Mouse (Mus musculus): Measurements from ENCODE around the gene Lzts2. TPM values are rescaled to one million over a fixed set of nuclear protein-coding genes. Genes with fewer than 3 reads are reported as not detected.

The Lzts2 gene
- 50.6 and 52.1 TPM in 2 replicates for polyA plus RNA-seq (2014; fragmentation: Nextera tagmentation; extraction: Ambion mirVana)

DNA sequence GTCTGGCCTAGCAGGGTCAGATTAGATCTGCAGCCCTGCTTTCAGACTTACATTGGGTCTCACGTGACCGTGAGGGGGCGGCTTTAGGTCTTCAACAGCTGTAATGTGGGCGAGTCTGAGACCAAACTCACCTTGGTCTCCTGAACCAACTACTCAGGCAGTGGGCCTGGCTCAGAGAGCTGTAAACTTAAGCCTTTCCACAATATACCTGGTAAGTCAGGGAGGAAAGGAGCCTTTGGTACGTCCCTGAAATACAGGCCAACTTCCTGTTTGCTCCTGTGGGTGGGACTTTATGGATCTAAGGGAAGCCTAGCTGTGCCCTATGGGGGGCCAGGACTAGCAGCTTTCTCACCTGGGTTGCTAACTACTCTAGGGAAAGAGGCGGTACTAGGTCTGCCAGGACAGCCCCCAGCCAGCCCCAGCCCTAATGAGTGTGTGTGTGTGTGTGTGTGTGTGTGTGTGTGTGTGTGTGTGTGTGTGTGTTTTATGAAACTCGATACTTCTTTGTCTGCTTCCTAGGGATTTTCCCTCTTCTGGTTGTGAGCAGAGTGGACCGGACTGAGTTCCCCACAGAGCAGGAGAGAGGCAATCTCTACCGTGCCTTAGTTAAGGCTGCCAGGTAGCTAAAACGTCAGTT is at the start of gene Lzts2:
Gene Lzts2, plus strand, starts transcription at position 80 of the 637 bp plus-strand sequence.
- peak; percentile 70 for DNase-seq (ENCODE audit: low spot score)
- Histone ChIP-seq H3K27me3 (replicated peaks; ENCODE audit: control insufficient read depth, insufficient read depth, low read length) (no peaks in the 10 kb centered on the region), H3K27ac (ENCODE audit: low read depth) (peak within 1 kb of the TSS; percentile 97), H3K4me2 (ENCODE audit: low read length) (peak within 1 kb of the TSS; percentile 97), H3K4me3 (ENCODE audit: low read depth, low read length) (peak within 1 kb of the TSS; percentile 56), H3K9me3 (ENCODE audit: control insufficient read depth, low read length) (no peaks in the 10 kb centered on the region), H3K9ac (ENCODE audit: low read length) (peak within 1 kb of the TSS; percentile 75), H3K36me3 (ENCODE audit: control insufficient read depth, insufficient read depth, low read length) (peaks cover 31% of the 10 kb centered on the region), H3K4me1 (replicated peaks; ENCODE audit: control insufficient read depth, insufficient read depth, low read length) (peaks cover 36% of the 10 kb centered on the region)
- 7% methylated on average over 10 of the region's 10 CpGs for WGBS
- peak; percentile 32 for ATAC-seq (replicated peaks; ENCODE audit: low FRiP score, low TSS enrichment, low read depth)

DNA sequence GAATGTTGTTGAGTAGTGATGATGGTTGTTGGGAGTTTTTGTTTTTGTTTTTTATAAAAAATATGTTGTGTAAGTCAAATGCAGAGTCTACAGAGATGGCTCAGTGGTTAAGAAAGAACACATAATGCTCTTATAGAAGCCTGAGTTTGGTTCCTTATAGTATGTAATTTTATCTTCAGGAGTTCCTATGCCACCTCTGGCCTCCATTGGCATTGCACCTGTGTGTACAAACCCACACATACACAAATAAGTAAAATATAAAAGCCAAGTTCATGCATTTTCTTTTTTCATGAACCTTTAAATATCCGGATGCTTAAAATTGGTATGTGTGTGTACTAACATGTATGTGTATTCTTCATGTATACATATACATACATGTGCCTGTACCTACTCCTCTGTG is 48.2 kb upstream of the Lzts2 start:
- Histone ChIP-seq H3K27me3 (replicated peaks; ENCODE audit: control insufficient read depth, insufficient read depth, low read length) (no peaks in the 10 kb centered on the region), H3K27ac (ENCODE audit: low read depth) (no peak overlapping the region), H3K4me3 (ENCODE audit: low read depth, low read length) (no peak overlapping the region), H3K9ac (ENCODE audit: low read length) (no peak overlapping the region), H3K9me3 (ENCODE audit: control insufficient read depth, low read length) (no peaks in the 10 kb centered on the region), H3K4me2 (ENCODE audit: low read length) (no peak overlapping the region), H3K4me1 (replicated peaks; ENCODE audit: control insufficient read depth, insufficient read depth, low read length) (no peaks in the 10 kb centered on the region), H3K36me3 (ENCODE audit: control insufficient read depth, insufficient read depth, low read length) (peaks cover 92% of the 10 kb centered on the region)
- ATAC-seq (replicated peaks; ENCODE audit: low FRiP score, low TSS enrichment, low read depth) (no peak), DNase-seq (ENCODE audit: low spot score) (no peak)
- 93% methylated on average over 1 of the region's 1 CpGs for WGBS

DNA sequence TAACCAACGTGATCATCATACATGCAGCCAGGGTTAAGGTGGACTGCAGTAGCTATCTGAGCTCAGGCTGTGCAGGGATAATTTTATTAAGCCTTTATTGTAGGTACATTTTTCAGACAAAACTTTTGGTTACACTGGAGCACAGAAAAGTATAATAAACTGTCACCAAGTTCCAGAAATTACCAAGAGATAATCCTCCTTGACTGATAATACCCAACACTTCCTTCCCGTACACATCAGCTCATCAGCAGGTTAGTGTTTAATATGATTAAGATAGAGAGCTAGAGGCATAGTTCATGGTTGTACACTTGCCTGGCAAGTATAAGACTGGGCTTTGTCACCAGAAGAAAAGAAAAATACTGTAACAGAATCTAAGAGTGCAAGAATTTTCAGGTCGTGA is 45.9 kb upstream of the Lzts2 start:
- H3K36me3 ChIP-seq (ENCODE audit: control insufficient read depth, insufficient read depth, low read length): peaks cover 92% of the 10 kb centered on the region
- no peak overlapping the region for H3K27ac ChIP-seq (ENCODE audit: low read depth)
- H3K9ac ChIP-seq (ENCODE audit: low read length): no peak overlapping the region
- 83% methylated on average over 3 of the region's 3 CpGs for WGBS
- H3K27me3 ChIP-seq (replicated peaks; ENCODE audit: control insufficient read depth, insufficient read depth, low read length): no peaks in the 10 kb centered on the region
- no peak overlapping the region for H3K4me2 ChIP-seq (ENCODE audit: low read length)
- no peak for ATAC-seq (replicated peaks; ENCODE audit: low FRiP score, low TSS enrichment, low read depth)
- DNase-seq (ENCODE audit: low spot score): peak; percentile 9
- H3K4me1 ChIP-seq (replicated peaks; ENCODE audit: control insufficient read depth, insufficient read depth, low read length): no peaks in the 10 kb centered on the region
- H3K4me3 ChIP-seq (ENCODE audit: low read depth, low read length): no peak overlapping the region
- no peaks in the 10 kb centered on the region for H3K9me3 ChIP-seq (ENCODE audit: control insufficient read depth, low read length)

DNA sequence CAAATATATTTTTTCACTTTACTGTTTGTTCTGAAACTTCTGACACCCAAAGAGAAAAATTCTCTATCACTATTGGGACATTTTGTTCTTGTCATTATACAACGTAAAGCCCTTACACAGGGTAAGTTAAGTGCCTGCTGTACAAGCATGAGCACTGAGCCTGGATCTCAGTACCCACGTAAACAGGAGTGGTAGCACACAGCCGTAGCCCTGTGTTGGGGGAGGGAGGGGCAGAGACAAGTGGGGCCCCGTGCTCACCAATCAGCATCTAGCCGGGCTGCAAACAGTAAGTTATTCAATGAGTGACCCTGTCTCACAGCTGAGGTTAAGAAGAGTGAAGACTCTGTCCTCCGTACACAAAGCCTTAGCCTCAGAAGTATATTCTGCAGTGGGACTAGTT is 37.6 kb upstream of the Lzts2 start:
- Histone ChIP-seq H3K4me1 (replicated peaks; ENCODE audit: control insufficient read depth, insufficient read depth, low read length) (no peaks in the 10 kb centered on the region), H3K9me3 (ENCODE audit: control insufficient read depth, low read length) (no peaks in the 10 kb centered on the region), H3K27ac (ENCODE audit: low read depth) (no peak overlapping the region), H3K4me2 (ENCODE audit: low read length) (no peak overlapping the region), H3K4me3 (ENCODE audit: low read depth, low read length) (no peak overlapping the region), H3K9ac (ENCODE audit: low read length) (no peak overlapping the region), H3K27me3 (replicated peaks; ENCODE audit: control insufficient read depth, insufficient read depth, low read length) (no peaks in the 10 kb centered on the region), H3K36me3 (ENCODE audit: control insufficient read depth, insufficient read depth, low read length) (peaks cover 98% of the 10 kb centered on the region)
- DNase-seq (ENCODE audit: low spot score) (no peak), ATAC-seq (replicated peaks; ENCODE audit: low FRiP score, low TSS enrichment, low read depth) (no peak)
- WGBS: 80% methylated on average over 6 of the region's 6 CpGs

DNA sequence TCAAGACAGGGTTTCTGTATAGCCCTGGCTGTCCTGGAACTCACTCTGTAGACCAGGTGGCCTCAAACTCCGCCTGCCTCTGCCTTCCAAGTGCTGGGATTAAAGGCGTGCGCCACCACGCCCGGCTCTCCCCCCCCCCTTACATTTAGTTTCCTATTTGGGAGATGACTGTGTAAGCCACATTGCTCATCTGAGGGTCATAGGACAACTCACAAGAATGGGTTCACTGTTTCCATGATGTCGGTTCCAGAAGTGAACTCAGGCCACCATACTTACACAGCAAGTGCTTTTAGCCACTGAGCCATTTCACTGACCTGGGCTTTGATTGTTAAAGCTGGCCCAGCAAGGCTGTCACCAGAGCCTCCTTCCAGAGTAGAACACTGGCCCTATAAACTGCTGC is 37.1 kb upstream of the Lzts2 start:
- H3K4me1 ChIP-seq (replicated peaks; ENCODE audit: control insufficient read depth, insufficient read depth, low read length): no peaks in the 10 kb centered on the region
- no peak for DNase-seq (ENCODE audit: low spot score)
- H3K27me3 ChIP-seq (replicated peaks; ENCODE audit: control insufficient read depth, insufficient read depth, low read length): no peaks in the 10 kb centered on the region
- no peak for ATAC-seq (replicated peaks; ENCODE audit: low FRiP score, low TSS enrichment, low read depth)
- H3K36me3 ChIP-seq (ENCODE audit: control insufficient read depth, insufficient read depth, low read length): peaks cover 98% of the 10 kb centered on the region
- no peaks in the 10 kb centered on the region for H3K9me3 ChIP-seq (ENCODE audit: control insufficient read depth, low read length)
- H3K27ac ChIP-seq (ENCODE audit: low read depth): no peak overlapping the region
- H3K9ac ChIP-seq (ENCODE audit: low read length): no peak overlapping the region
- H3K4me3 ChIP-seq (ENCODE audit: low read depth, low read length): no peak overlapping the region
- no peak overlapping the region for H3K4me2 ChIP-seq (ENCODE audit: low read length)
- 88% methylated on average over 6 of the region's 6 CpGs for WGBS

DNA sequence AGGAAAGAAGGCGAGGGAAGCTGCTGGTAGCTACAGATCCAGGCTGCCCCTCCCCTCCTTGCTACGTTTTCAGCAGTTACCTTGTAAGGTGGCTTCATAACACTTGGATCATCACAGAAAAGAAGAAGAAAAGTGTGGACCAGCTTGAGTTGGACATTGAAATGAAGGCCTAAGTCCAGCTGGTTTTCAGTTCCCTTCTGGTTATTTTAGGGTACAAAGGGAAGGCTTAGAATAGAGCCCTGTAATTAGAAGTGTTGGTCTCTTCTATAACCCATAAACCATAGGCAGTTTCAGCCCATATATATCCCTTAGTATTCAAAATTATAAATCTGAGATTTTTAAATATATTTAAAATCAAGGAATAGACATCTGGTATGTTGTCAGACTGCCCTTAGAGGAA is 33.4 kb upstream of the Lzts2 start:
- Histone ChIP-seq H3K27me3 (replicated peaks; ENCODE audit: control insufficient read depth, insufficient read depth, low read length) (no peaks in the 10 kb centered on the region), H3K27ac (ENCODE audit: low read depth) (no peak overlapping the region), H3K9me3 (ENCODE audit: control insufficient read depth, low read length) (no peaks in the 10 kb centered on the region), H3K4me2 (ENCODE audit: low read length) (no peak overlapping the region), H3K36me3 (ENCODE audit: control insufficient read depth, insufficient read depth, low read length) (peaks cover 80% of the 10 kb centered on the region), H3K4me3 (ENCODE audit: low read depth, low read length) (no peak overlapping the region), H3K4me1 (replicated peaks; ENCODE audit: control insufficient read depth, insufficient read depth, low read length) (no peaks in the 10 kb centered on the region), H3K9ac (ENCODE audit: low read length) (no peak overlapping the region)
- 95% methylated on average over 2 of the region's 2 CpGs for WGBS
- no peak for ATAC-seq (replicated peaks; ENCODE audit: low FRiP score, low TSS enrichment, low read depth)
- no peak for DNase-seq (ENCODE audit: low spot score)

DNA sequence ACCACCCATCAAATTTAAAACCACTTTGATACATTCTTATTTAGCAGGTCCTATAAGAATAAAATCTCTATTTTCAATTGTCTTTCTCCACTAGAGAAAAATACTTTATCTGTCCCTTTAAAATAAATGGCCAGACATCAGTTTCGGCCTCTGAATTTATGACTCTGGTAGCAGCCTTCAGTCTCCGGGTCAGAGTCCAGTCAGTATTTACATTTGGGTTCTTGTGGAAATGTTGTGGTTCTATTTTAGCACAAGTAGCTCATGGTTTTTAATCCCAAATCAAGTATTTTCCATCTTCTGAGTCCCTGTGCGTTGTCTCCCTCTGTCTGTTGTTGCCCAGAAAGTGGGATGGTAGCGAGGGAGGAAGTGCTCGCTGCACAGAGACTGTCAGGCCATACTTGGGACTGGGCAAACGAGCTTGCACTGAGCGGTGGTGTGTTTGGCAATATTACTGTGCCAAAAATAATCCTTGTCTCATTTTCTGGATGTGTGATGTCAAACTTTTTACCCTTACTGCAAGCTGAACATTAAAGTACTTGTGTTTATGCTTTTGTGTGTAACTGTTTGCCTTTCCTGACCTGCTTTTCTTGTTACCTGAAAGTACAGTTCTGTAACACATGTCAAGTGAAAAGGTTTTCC is 31.6 kb upstream of the Lzts2 start:
- ATAC-seq (replicated peaks; ENCODE audit: low FRiP score, low TSS enrichment, low read depth): 0 out of 2 replicates have a peak, but pooled peaks have one; percentile 32
- no peak overlapping the region for H3K4me3 ChIP-seq (ENCODE audit: low read depth, low read length)
- H3K9ac ChIP-seq (ENCODE audit: low read length): no peak overlapping the region
- peak overlapping the region; percentile 40; the same call in 1 of the 2 replicates for H3K27ac ChIP-seq (ENCODE audit: low read depth)
- no peak for DNase-seq (ENCODE audit: low spot score)
- no peaks in the 10 kb centered on the region for H3K4me1 ChIP-seq (replicated peaks; ENCODE audit: control insufficient read depth, insufficient read depth, low read length)
- H3K4me2 ChIP-seq (ENCODE audit: low read length): no peak overlapping the region; the same call in 1 of the 2 replicates
- WGBS: 58% methylated on average over 7 of the region's 7 CpGs
- no peaks in the 10 kb centered on the region for H3K27me3 ChIP-seq (replicated peaks; ENCODE audit: control insufficient read depth, insufficient read depth, low read length)
- peaks cover 62% of the 10 kb centered on the region for H3K36me3 ChIP-seq (ENCODE audit: control insufficient read depth, insufficient read depth, low read length)
- H3K9me3 ChIP-seq (ENCODE audit: control insufficient read depth, low read length): no peaks in the 10 kb centered on the region

DNA sequence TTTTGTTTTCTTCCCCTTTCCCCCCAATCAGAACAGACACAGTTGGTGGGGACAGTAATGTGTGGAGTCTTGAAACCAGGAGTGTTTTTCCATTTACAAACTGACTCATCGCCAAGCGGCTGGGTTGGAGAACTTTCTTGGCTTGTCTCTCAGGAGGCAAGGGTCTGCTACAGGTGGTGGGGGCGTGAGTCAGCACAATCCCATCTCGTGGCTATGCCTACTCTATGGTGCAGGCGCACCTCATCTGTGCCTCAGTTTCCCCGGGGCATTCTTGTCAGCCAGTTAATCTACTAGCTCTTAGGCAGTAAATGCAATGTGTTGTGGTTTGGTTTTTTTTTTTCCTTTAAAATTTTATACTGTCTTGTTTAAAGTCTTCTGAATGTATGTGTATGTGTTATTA is 30.8 kb upstream of the Lzts2 start:
- H3K4me1 ChIP-seq (replicated peaks; ENCODE audit: control insufficient read depth, insufficient read depth, low read length): peaks cover 3% of the 10 kb centered on the region; the same call in 1 of the 2 replicates
- DNase-seq (ENCODE audit: low spot score) (no peak), ATAC-seq (replicated peaks; ENCODE audit: low FRiP score, low TSS enrichment, low read depth) (no peak)
- no peak overlapping the region for H3K9ac ChIP-seq (ENCODE audit: low read length)
- no peaks in the 10 kb centered on the region for H3K27me3 ChIP-seq (replicated peaks; ENCODE audit: control insufficient read depth, insufficient read depth, low read length)
- 88% methylated on average over 6 of the region's 6 CpGs for WGBS
- H3K27ac ChIP-seq (ENCODE audit: low read depth): peak overlapping the region; percentile 40; the same call in 1 of the 2 replicates
- no peak overlapping the region for H3K4me3 ChIP-seq (ENCODE audit: low read depth, low read length)
- H3K9me3 ChIP-seq (ENCODE audit: control insufficient read depth, low read length): no peaks in the 10 kb centered on the region
- H3K36me3 ChIP-seq (ENCODE audit: control insufficient read depth, insufficient read depth, low read length): peaks cover 55% of the 10 kb centered on the region
- H3K4me2 ChIP-seq (ENCODE audit: low read length): no peak overlapping the region

DNA sequence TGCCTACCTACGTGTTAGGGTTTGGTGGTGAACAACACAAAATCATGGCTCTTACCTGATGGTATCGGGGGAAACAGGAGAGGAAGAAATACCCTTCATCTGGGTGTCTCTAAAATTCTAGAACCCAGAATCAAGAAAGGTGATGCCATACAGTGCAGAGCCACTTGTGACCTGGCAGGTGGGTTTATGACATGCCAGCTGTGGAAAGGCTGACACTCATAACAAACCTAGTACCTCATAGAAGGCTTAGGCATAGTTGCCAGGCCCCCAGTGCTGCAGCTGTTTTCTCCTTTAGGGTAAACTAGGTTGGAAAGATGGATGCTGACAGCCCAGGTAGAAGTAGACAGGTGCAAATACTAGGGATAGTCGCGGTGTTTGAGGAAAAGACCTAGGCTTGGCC is 29.8 kb upstream of the Lzts2 start:
- peaks cover 7% of the 10 kb centered on the region; the same call in 1 of the 2 replicates for H3K4me1 ChIP-seq (replicated peaks; ENCODE audit: control insufficient read depth, insufficient read depth, low read length)
- H3K9me3 ChIP-seq (ENCODE audit: control insufficient read depth, low read length): no peaks in the 10 kb centered on the region
- no peak for DNase-seq (ENCODE audit: low spot score)
- peaks cover 44% of the 10 kb centered on the region for H3K36me3 ChIP-seq (ENCODE audit: control insufficient read depth, insufficient read depth, low read length)
- H3K27ac ChIP-seq (ENCODE audit: low read depth): no peak overlapping the region
- H3K27me3 ChIP-seq (replicated peaks; ENCODE audit: control insufficient read depth, insufficient read depth, low read length): no peaks in the 10 kb centered on the region
- ATAC-seq (replicated peaks; ENCODE audit: low FRiP score, low TSS enrichment, low read depth): no peak
- no peak overlapping the region for H3K4me3 ChIP-seq (ENCODE audit: low read depth, low read length)
- 89% methylated on average over 4 of the region's 4 CpGs for WGBS
- no peak overlapping the region for H3K4me2 ChIP-seq (ENCODE audit: low read length)
- H3K9ac ChIP-seq (ENCODE audit: low read length): no peak overlapping the region

All from intestine, embryonic 14.5 days (tissue).